Mouse (Mus musculus) cerebellum, adult 9-10 months (tissue): ENCODE results near the gene Usf2.

Source experiments
- DNase-seq: peaks from one replicate; pipeline ENCODE4 v3.0.0; 2022

The Usf2 gene

DNA sequence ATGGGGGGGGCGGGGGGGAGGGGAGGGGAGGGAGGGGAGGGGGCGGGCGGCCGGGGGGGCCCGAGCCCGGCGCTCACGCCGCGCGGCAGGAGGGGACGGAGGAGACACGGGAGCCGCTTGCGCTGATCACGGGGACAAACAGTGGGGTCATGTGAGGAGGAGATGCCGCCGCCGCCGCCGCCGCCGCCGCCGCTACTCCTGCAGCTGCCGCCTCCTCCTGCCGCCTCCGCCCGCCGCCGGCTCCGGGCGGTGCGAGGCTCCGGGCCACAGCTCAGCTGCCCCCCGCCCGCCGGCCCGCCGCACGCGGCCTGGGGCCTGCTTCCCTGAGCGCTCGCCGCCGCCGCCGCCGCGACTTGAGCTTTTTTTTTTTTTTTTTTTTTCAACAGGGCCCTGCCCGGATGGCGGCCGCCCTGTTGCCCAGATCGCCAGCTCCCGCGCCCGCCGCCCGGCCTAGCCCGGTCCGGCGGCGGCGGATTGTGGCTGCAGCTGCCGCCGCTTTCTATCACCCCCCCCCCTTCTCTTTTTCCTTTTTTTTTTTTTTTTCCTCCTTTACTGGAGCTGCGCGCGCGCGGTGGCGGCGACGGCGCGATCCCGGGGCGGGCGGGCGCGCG, at the start of gene Usf2:
Gene Usf2 (minus strand): TSS at position 48 of the 611 bp plus-strand sequence.
- peak; percentile 76 for DNase-seq

DNA sequence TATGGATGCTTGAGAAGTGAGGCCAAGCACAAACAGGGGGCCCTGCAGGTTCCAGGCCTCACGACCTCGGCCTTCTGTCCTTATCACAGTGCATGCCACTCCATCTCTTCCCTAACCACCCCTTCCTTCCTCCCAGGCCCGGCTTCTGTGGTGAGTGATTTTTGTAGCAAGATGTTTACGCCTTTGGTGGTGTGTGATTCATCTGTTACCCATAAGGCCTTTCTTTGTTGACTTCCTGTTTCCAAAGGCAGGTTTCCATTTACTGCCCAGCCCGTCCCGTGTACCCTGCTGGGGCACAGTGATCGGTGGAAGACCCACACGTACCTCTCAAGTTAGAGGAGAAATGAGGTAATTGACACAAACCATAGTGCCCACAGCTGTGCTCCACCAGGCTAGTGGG, 46.0 kb upstream of the Usf2 start:
- no peak for DNase-seq

DNA sequence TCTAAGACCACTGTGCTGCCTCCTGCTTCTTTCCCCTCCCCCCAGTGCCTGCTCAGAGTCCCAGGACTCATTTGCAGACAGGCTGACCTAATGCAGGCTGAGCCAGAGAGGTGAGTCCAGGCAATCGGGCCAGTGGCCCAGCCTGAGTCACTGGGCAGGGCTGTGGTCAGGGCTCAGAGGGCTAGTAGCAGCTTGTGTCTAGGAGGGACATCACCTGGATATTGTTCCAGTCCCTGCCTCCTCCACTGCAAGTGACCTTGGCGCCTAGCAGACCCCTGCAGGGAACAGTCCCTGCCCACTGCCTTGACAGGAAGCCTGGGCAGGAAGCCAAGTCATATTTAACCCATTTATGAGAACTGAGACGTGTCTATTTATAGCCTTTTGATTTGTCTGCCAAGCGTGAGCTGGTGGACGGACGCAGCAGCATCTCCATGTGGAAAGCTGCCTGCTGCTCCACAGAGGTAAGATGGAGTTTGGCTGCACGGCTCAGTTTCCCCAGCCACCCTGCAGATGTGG, 44.0 kb upstream of the Usf2 start:
- peak; percentile 38 for DNase-seq

DNA sequence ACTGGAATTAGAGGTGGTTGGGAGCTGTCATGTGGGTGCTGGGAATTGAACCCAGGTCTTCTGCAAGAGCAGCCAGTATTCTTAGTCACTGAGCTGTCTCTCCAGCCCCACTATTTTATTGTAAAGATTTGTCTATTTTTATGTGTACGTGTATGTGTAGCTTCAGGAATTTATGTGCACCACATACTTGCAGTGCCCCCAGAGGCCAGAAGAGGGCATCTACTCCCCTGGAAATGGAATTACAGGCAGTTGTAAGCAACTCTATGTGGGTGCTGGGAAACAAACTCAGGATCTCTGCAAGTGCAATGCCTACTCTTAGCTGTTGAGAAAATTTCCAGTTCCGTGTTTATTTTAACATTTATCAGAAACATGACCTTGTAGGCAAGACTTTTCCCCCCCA, 39.9 kb upstream of the Usf2 start:
- DNase-seq: no peak

DNA sequence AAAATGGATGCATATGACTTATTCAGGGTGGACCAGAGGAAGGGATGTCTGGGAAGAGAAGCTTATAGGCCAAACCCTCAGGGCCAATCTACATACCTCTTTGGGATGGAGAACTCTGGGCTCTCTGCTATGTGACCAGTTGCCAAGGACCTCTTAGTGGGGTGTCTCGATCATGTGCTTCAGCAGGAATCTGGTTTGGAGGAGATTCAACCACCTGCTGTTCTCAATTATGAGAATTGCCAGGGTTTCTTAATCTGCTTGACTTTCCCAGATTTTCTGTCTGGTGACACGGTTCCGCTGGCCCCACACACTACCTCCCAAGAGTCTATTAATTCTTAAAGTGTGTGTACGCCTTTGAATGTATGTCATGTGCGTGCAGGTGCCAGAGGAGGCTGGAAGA, 37.4 kb upstream of the Usf2 start:
- peak; percentile 24 for DNase-seq

DNA sequence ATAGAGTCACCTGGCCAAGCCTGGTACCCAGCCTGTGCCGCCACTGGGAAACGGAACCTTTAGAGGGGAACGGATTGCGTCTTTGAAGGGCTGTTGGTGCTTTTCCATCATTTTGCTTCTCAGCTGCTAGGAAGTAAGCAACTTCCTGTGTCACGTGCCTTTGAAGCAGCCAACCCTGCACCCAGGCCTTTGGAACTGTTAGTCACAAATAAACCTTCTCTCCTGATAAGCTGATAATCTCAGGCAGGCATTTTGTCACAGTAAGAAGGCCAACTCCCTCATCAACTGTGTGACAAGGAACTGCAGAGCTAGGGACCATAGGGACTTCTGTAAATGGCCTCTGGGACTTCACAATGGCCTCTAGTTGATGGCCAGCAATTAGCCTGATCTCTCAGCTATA, 35.5 kb upstream of the Usf2 start:
- no peak for DNase-seq

DNA sequence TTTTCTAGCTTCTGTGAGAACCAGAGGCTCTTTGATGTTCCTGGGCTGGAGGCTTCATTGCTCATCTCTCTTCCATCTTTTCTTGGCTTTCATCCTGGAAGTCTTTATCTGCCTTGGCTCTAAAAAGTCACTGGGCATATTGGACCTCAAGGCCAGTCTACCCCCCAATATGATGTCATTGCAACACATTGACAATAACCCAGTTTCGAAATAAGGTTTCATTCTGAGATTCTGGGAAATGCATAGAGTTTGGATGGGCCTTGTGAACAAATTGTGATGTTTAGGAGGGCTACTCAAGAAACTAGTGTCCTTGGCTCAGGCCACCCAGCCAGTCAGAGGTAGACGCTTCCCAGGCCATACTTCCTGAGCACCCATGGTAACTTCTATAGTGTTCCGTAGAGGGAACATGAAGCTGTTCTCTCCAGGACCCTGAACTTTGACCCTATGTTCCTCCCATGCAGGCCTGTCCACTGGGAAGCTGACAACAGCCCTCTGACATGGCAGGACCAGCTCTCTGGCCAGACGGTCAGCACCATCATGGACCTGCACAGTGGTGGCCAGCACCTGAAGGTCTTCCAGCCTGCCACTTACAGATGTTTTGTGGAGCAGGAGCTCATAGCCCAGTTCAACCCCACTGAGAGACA, 32.0 kb upstream of the Usf2 start:
- DNase-seq: no peak

DNA sequence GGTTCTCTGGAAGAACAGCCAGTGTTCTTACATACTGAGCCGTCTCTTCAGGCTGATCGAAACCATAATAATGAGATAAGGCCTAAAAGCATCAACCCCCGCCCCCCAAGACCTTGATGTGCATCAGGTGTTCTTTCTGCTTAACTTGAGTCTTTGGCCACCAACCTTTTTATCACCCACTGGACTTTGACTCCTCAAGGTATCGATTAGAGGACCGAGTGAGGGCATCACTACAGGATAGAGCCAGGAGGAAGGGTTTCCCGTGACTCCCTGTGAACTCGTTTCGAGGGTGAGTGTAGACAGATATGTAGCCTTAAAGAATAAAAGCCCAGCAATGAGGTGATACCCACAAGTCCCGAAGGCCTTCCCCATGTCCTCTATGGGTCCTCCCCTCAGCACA, 28.8 kb upstream of the Usf2 start:
- DNase-seq: no peak

DNA sequence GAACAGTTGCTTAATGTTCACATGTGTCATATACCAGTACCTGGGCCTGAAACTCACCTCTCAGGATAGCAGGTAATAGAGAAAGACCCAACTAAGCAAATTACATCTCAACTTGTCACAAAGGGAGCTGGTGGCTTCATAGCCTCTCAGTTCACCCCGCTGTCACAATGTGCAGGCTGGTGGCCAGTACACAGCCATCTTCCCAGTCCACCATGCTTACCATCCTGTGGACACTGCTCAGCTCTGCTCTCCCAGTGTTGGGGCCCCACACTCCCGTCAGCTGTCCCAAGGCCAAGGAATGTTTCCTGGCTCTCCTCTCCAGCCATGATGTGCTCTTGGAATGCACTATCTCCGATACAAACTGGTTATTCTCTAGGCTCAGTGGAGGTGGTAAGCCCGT, 25.1 kb upstream of the Usf2 start:
- no peak for DNase-seq

DNA sequence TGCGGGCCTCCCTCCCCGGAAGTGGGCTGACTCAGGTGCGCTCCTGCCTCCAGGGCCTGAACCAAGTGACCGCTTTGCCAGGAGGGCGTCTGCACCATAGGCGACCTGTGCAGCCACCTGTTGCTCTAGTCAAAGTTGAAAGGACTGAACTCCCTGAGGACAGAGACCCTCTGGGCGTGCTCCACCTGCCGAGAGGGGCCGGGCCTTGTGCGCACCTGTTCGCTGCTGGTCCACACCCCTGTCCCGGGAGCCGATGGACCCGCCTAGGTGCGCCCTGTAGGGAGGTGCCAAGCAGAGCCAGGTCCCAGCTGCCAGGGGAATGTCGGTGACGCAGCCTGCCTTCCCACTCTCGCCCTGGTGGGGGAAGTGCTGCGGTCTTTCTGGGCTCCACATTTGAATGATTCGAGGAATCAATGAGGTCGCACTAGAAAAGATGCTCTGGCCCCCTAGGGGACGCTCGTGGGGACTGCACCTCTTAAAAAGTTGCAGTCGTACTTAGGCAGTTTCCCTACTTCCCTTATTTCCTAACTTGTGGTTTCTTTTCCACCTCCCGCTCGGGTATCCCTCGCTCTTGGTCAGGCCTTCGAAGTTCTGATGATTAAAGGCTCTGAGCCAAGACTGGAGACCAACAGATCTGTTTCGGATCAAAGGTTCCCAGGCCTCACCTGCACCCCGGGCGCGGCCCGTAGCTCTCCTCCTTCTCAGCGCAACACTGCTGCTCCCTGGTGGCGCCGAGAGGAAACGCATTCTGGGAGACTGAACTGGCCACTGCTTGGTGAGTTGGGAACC, 17.1 kb upstream of the Usf2 start, which contains the start of gene Fam187b:
Gene Fam187b (plus strand): TSS at position 290 of the 789 bp plus-strand sequence.
- DNase-seq: peak; percentile 80

DNA sequence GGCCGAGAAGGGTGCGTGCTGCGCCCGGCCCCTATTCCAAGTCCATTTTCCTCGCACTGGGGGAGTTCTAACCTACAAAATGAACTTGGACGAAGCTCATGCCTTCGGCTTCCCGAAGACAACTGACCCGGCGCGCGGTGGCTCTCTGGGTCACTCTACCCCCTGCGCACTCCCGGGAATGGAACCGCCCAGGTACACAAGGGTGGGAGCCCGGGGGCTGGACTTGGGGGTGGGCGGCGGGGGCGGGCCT, 16.6 kb upstream of the Usf2 start, which contains the start of gene Lsr:
Gene Lsr (minus strand): TSS at position 214 of the 250 bp plus-strand sequence.
- no peak for DNase-seq

DNA sequence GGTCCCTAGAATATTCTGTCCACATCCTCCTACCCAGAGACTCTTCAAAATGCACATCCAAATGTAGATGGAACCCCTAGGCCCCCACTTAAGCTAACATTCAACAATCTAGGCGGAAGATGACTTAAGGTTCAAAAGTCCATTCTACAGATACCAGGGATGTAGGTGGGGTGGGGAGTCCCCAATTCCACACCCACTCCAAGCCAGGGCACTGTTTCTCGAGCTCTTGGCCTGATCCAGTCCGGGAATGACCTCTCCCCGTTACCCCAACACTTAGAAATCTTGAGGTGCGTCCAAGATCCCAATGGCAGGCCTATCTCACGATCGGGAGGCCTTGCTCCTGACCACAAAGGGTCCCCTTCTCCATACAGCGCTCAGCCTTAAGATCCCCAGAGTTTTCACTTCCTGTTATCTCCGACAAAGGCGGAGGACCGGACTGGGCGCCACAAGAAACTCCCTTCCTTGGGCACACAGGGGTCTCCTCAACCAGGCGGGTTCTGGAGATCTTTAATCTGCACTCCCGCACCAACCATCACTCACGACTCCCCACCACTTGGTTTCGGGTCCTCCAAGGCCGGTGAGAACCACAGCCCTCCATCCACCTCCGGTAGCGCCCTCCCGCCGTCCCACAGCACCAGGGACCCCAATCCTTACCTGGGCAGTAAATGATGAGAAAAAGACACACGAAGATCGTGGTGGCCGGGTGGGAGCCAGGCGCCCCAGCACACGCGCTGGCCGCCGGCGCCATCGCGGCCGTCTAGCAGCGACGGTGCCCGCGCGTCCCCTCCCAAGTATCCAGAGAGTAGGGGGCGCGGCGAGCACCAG, 16.0 kb upstream of the Usf2 start:
- no peak for DNase-seq

DNA sequence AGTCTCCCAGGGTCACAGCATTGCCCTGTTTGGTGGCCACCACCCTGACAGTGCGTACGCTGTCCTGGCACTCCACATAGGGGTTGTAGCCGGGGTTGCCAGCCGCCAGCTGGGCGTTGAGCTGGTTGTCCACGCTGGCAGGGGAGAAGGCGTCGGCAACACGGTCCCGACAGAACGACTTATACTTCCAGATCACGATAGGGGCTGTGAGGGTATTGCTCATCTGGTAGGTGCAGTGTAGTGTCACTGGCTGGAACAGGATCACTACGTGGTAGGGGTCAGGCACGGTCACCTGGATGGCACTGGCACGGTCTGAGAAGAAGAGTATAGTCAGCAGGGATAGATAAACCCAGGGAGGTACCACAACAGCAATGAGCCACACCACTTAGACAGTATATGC, 15.3 kb upstream of the Usf2 start:
- DNase-seq: no peak

DNA sequence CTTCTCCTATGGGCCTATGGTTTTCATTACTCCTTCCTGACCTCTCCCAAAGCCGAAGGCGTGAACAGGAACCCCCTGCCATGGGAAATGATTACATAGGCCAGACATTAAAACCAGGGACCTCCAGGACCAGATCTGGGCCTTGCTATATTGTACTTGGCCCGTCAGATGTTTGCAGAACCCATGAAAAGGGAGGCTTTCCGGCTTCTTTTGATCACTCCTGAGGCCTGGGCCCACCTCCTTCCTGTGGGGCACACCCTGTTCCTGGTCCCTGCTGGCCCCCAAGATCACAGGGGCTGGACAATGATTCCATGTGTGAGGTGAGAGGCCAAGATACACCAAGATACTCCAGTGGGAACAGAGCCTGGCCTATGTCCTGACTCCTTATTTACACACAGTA, 12.6 kb upstream of the Usf2 start:
- DNase-seq: no peak

DNA sequence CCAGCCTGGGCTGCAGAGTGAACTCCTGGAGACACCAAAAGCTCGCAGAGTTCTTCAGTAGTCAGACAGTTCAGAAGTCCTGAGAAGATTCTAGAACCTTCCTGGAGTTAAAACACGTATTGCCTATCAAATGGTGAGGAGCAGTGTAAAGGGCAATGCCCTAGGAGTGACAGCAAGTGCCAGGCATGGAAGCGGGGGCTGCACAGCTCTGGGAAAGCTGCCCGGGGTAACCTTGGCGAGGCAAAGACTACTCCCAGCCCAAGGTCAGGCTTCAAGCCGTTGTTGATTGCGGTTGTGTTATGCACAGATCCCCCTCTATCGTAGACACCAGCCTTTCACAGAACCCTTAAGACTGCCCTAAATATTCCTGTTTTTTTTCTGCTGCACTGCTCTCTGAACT, 12.0 kb upstream of the Usf2 start:
- DNase-seq: no peak

DNA sequence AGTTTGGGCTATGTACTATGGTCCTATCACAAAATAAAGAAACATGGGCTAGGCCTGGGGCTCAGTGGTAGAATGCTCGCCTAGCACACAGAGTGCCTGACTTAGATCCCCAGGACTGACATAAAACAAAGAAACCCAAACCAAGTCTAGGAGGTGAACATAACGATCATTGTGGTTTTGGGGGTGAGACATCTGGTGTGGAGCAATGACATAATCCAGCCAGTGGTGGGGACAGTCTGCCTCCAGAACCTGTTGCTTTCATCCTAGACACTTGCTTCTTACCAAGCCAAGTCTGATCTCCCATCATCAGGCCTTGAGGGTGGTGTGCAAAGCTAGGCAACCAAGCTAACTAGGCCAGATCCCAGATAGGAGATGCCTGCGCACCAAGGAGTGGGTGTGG, 10.1 kb upstream of the Usf2 start:
- no peak for DNase-seq

DNA sequence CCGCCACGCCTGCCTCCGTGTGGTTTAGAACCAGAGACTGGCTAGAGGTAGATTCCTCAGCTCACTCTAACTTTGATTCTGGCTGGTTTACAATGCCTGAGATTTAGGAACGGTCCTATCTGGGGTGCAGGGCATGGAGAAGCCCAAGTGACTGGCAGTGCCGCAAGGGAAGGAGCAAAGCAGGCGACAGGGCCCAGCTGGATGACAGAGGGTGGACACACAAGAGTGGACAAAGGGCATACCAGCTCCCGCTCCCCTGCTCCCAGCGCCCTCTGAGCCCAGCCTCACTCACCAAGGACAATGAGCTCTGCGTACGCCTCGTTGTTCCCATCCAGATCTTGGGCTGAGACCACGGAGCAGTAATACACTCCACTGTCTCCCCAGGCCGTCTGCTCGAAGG, 9.1 kb upstream of the Usf2 start:
- no peak for DNase-seq

DNA sequence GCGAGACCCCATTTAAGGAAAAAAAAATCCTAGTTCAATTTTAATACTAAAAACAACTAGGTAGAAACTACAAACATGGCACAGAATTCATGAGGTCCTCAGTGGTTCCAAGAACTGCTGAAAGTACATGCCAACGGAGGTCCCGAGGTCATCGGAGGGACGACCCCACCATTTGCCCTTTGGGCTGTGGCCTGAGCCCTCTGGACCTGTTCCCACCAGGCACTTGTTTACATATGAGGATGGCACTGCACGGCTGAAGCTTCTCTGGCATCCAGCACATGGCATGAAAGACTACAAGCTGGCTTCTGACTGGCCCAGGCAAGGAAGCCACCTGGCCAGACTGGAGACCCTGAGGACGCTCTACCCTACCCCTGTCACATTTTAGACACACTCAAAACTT, 7.8 kb upstream of the Usf2 start:
- no peak for DNase-seq

DNA sequence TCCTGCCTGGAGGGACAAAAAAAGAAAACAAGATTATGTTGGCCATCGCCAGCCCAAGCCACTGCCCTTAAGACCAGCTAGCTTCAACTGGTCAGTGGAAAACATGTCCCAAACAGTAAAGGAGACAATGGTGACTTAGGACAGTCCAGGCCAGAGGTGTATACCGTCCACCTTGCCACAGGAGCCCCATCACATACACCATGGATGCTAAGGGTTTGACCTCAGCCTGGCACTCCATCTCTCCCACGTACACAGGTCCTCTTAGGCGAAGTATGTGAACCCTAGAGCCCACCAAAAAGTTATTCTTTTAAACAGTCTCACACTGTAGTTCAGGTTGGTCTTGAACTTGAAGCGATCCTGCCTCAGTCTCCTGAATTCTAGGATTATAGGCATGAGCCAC, 6.3 kb upstream of the Usf2 start:
- DNase-seq: no peak

DNA sequence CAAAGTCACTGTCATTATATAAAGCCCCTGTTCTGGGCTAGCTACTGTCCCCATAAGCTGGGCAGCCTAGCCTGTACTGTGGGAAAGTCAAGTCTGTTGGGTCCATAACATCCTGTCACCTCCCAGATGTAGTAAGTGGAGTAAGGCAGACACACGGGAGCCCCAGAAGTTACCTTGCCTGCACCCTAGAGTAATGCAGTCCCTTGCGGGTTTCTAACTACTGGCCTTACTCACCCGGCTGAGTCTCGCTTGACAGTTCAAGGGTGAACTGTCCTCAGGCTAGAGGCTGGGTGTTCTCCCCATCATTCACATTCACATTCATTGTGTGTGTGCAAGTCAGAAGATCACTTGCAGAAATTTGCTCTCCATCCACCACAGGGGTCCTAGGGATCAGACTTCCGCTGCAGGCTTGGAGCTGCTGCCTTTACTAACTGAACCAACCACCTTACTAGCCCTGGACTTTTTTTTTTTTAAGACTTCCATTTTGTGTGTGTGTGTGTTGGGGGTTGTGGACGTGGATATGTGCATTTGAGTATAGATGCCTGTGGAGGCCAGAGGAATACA, 3.3 kb upstream of the Usf2 start:
- no peak for DNase-seq

DNA sequence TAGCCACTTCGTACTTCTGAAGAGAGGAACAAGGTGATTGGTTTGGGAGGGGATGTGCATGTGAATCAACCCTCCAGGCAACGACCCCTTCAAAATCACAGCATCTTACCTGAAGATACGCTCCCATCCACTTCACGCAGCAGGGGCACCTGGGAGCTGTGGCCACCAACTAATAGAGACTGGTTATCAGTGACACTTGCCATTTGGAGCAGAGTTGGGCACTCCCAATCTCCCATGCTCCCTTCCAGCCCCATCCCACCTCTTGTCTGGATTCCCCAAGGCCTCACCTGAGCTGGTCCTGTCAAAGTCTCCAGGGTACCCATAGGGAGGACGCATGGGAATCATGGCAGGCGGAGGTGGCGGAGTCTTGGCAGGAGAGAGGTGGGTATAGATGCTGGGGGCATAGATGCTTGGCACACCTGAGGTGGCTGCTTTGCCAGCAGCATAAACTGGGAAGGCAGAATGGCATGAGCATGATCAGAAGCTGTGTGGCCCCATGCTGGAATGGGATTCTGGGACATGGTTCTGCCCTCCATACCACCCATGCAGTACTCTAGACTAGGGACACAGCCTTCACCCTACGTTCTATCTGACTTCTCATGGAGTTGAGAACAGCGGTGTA, 2.4 kb upstream of the Usf2 start:
- DNase-seq: no peak

DNA sequence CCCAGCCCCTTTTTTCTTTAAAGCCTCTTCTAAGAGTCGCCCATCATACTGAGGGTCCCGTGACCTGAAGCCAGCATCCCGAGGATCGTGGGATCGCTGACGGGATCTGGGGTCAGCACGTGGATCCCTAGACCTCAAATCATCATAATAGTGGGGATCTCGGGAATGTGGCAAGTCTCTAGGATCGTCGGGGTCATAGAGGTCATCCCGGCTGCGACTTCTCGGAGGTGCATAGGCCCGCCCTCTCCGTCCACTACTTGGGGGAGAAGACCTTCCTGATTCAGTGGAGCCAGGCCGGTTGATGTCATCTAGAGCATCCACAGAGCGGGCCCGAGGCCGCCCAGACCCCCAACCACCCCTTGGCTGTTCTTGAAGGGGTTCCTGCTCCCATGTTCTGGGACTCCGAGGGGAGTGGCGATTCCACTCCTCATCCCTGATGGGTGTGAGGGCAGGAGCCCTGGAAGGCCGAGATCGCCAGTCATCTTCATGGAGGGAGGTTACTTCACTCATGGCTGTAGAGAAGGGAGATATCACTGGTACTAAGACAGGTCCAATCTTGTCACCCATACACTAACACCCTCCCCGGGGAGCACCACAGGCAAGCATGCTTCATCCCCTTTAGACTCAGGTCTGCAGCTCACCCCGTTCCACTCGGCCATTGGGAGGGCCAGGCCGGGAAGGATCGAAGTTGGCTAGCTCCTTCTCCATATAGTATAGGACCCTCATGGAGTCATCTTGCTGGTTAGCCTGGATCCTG, 1.7 kb upstream of the Usf2 start:
- peak; percentile 71 for DNase-seq
